Mouse (Mus musculus): ENCODE measurements around the gene Far2.
"Not testable (repeated sequence)": the region's sequence is repeated elsewhere in the genome, so short reads cannot be mapped to it uniquely, and the experiment has no call there.

Gene Far2

GRCm38 (mm10) chr6:148117696-148118095 lies 70.6 kb downstream of the Far2 start:
- DNase-seq (ENCODE audit: low read depth, low spot score), result no peak

GRCm38 (mm10) chr6:148120703-148121102 lies 73.6 kb downstream of the Far2 start:
- no peak for DNase-seq (ENCODE audit: low read depth, low spot score)

GRCm38 (mm10) chr6:148126851-148127250 lies 79.8 kb downstream of the Far2 start:
- DNase-seq (ENCODE audit: low read depth, low spot score), result peak; percentile 68

GRCm38 (mm10) chr6:148132314-148132713 lies 85.3 kb downstream of the Far2 start:
- DNase-seq (ENCODE audit: low read depth, low spot score), result no peak

- no peak for DNase-seq (ENCODE audit: low read depth, low spot score)
These were observed 86.5 kb downstream of the Far2 start for GRCm38 (mm10) chr6:148133536-148133935.

- peak; percentile 92 for DNase-seq (ENCODE audit: low read depth, low spot score)
These were observed 88.8 kb downstream of the Far2 start for GRCm38 (mm10) chr6:148135769-148136382.

GRCm38 (mm10) chr6:148139288-148139995 lies 92.4 kb downstream of the Far2 start:
- no peak for DNase-seq (ENCODE audit: low read depth, low spot score)

GRCm38 (mm10) chr6:148141874-148142273 lies 94.8 kb downstream of the Far2 start:
- no peak for DNase-seq (ENCODE audit: low read depth, low spot score)

- no peak for DNase-seq (ENCODE audit: low read depth, low spot score)
These were observed 95.4 kb downstream of the Far2 start for GRCm38 (mm10) chr6:148142421-148142820.

GRCm38 (mm10) chr6:148152305-148152704 lies 105.2 kb downstream of the Far2 start:
- DNase-seq (ENCODE audit: low read depth, low spot score), result not testable (repeated sequence)

- DNase-seq (ENCODE audit: low read depth, low spot score), result no peak
These were observed 125.8 kb downstream of the Far2 start for GRCm38 (mm10) chr6:148172904-148173303.

GRCm38 (mm10) chr6:148185694-148186093 lies 138.6 kb downstream of the Far2 start:
- no peak for DNase-seq (ENCODE audit: low read depth, low spot score)

GRCm38 (mm10) chr6:148193972-148194701 lies 147.1 kb downstream of the Far2 start:
- DNase-seq (ENCODE audit: low read depth, low spot score), result no peak

- DNase-seq (ENCODE audit: low read depth, low spot score), result no peak
These were observed 152.1 kb downstream of the Far2 start for GRCm38 (mm10) chr6:148199177-148199576.

GRCm38 (mm10) chr6:148199729-148200128 lies 152.7 kb downstream of the Far2 start:
- no peak for DNase-seq (ENCODE audit: low read depth, low spot score)

- no peak for DNase-seq (ENCODE audit: low read depth, low spot score)
These were observed 158.1 kb downstream of the Far2 start for GRCm38 (mm10) chr6:148205134-148205533.

GRCm38 (mm10) chr6:148207522-148207921 lies 160.5 kb downstream of the Far2 start:
- no peak for DNase-seq (ENCODE audit: low read depth, low spot score)

GRCm38 (mm10) chr6:148211391-148211876 lies 164.4 kb downstream of the Far2 start:
- no peak for DNase-seq (ENCODE audit: low read depth, low spot score)

- peak; percentile 100 for DNase-seq (ENCODE audit: low read depth, low spot score)
These were observed 165.0 kb downstream of the Far2 start, which contains the start of gene Ergic2 for GRCm38 (mm10) chr6:148211897-148212680. Gene Ergic2, minus strand, starts transcription at chr6:148212374.

GRCm38 (mm10) chr6:148214765-148215164 lies 167.7 kb downstream of the Far2 start:
- DNase-seq (ENCODE audit: low read depth, low spot score), result peak; percentile 78

GRCm38 (mm10) chr6:148216752-148217151 lies 169.7 kb downstream of the Far2 start:
- no peak for DNase-seq (ENCODE audit: low read depth, low spot score)
